Mouse (Mus musculus) cerebellum, adult 8-10 months (tissue): ENCODE results near the gene Fam32a.

Experiments used
- DNase-seq: peaks from one replicate; pipeline ENCODE4 v3.0.0; 2022

Gene Fam32a

DNA sequence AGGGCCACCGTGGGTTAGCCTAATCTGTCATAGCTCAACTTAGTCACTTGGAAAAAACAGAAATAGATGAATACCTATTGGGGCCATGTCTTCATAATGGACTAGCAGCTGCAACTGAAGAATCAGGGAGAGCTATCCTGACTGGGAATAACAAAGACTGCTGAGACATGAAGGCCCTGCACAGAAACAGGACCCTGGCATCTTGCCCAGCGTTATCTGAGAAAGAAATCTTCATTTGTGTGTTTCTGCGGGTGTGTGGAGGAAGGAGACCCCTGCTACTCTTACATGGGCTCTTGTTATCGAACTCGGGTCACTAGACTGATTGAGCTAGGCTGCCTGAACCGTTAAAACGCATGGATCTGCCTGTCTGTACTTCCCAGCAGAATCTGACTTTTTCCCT lies 21.4 kb downstream of the Fam32a start:
- peak; percentile 28 for DNase-seq

DNA sequence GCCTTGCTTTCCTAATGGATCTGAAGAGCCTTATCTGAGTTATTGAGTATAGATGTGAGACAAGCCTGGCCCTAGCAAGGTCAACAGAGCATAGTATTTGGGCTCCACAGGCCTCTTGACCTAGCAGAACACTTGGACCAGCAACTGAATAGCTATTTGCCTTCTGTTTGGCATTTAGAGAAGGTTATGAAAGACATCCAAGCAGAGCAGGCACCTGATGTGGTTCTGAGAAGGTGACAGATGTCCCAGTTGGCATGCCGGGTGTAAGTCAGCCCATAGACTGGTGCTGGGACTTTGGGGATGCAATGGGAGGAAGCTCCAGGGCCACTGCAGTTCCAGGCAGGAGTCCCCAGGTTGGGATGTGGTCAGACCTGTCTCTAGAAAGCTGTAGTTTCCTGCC lies 22.7 kb downstream of the Fam32a start:
- DNase-seq, result no peak

DNA sequence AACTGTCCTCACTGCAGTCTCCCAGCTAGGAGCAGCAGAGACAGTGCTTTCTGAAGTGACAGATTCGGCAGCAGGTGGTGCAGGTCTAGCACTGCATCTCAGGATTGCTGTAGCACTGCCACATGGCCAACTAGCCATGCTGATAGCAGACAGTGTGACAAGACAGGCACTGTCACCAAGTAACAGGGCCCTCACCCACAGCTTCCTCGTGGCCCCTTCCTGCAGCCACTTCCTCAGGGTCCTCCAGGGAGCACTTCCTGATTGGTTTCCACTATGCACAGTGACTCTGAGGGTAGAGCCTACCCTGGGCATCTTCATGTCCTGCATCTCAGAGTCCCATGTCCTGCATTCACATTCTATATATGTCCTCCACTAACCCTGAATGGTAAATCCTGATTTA lies 25.1 kb downstream of the Fam32a start:
- DNase-seq, result no peak

DNA sequence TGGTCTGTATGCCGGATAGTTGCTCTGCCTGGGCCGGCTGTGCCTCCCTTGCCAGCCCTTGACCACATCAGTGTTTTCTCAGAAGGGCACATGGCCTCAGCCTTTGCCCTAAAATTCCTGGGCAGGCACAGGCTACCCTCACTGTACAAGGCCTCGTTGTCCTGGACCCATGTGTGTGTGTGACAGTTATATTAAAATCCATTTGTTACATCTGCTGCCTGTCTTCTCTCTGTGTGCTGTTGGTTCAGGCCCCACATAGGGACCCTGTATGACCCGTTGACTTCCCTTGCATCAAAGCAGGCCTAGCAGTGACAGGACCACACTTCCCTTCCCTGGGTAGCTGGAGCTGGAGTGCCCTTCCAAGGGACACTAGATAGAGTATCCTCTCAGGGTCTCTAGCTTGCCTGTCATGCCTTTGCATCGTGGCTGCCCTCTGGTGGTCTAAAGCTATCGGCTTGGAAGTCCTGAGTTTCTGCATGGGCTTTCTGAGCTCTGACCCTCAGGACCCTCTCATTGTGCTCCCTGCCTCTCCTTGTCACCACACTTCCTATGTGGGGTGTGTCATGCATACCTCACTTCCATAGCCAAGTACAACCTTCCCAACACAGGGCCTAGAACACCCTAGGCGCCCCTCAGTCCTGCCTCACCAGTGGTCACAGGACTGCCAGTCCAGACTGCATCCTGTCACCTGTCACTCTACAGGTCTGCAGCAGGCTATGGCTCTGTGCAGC lies 37.8 kb downstream of the Fam32a start:
- no peak for DNase-seq

GRCm38 (mm10) chr8:72257902-72258238 lies 38.3 kb downstream of the Fam32a start:
- DNase-seq, result no peak

GRCm38 (mm10) chr8:72259862-72260261 lies 40.3 kb downstream of the Fam32a start:
- no peak for DNase-seq

DNA sequence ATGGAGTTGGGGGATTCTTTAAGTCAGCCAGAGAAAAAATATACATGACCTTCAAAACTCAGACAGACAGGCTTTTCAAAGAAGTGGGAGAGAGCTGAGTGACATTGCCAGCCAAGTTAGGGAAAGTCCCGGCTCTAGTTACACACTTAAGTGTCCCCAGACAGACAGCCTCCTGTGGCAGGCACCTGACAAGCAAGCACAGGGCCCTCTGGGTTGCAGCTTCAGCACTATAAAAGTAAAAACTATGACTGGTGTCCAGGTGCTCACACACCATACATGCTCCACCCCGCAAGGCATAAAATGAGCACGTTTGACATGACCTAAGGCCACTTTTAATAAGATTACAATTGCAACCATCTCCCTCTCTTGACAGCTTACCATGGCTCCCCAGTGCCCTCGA lies 41.1 kb downstream of the Fam32a start:
- DNase-seq, result no peak

DNA sequence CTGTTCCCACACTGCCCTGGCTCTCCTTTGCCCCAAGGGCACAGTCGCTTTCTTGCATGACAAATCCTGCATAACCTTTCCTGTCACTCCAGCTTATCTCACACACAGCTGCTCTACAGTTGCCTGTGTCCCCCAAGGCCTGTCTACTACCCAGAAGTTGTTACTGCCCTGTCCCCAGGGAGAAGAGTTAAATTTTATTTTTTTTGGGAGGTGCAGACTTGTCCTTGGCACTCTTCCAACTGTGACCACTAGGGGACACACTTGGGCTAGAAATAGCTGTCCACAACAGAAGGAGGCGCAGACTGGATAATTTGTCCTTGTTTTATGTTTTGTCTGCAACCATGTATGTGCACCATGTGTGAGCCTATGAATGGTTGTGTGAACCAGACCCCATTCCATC lies 41.5 kb downstream of the Fam32a start:
- peak; percentile 26 for DNase-seq

DNA sequence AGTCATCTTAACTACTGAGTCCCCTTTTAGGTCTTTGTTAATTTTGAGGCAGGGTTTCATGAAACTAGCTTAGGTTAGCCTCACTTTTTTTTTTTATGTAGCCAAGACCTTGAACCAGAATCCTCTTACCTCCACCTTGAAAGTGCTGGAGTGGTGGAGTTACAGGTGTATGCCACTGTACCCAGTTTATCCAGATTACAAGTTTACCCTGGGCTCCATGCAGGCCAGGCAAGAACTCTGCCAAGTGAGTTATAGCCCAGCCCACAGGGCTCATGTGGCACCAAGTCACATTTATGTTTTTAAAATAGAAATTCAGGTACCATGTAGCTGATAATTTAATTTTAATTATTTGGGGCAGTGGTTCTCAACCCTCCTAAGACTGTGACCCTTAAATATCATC lies 41.9 kb downstream of the Fam32a start:
- DNase-seq, result no peak

DNA sequence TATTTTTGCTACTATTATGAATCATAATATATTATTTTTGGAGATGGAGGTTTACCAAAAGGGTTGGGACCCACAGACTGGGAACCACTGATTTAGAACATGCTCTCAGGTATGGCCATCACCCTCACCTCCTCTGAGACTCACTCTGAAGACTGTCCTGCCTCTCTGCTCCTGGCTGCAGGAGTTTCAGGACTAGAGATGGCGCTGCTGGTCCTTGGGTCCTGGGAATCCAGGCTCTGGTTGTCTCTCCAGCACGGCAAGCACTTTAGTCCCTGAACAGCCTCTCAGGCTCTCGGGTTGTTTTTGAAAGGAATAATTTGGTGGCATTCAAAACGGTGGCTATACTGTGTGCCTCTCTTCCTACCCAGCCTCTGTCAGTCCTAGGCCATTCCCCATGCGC lies 42.3 kb downstream of the Fam32a start:
- DNase-seq, result no peak

- DNase-seq, result no peak
Observed at GRCm38 (mm10) chr8:72262756-72263155, 43.2 kb downstream of the Fam32a start.

DNA sequence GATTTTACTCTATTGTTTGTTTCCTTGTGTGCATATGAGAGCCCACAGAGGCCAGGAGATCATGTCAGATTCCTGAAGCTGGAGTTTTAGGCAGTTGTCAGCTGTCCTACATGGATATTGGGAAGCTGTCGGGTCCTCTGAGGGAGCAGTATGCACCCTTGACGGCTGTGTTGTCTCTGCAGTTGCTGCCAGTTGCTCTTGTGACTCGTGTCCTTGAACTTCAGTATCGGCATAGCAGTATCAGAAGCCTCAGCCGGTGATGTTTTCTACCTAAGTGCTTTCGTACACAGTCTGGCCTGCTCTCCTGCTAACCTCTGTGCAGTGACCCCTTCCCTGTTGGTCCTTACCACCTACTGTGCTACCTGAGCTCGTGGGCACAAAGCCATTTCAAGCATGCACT lies 43.9 kb downstream of the Fam32a start:
- DNase-seq, result no peak

GRCm38 (mm10) chr8:72265342-72265741 lies 45.8 kb downstream of the Fam32a start:
- DNase-seq, result no peak

DNA sequence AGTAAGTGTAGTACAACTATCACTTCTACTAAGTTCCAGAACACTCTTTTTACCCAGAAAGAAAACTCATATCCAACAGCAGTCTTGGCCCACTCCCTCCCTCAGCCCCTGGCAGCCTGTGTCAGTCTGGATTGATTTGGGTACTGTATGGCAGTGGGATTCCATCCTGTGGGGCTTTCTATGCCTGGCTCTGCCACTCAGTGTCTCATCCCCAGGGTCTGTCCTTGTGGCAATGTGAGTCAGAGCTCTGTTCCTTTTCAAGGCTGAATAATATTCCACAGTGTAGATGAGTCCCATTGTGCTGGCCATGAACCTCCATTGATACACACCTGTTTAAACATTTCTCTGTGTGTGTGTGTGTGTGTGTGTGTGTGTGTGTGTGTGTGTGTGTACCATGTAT lies 47.1 kb downstream of the Fam32a start:
- DNase-seq, result no peak

DNA sequence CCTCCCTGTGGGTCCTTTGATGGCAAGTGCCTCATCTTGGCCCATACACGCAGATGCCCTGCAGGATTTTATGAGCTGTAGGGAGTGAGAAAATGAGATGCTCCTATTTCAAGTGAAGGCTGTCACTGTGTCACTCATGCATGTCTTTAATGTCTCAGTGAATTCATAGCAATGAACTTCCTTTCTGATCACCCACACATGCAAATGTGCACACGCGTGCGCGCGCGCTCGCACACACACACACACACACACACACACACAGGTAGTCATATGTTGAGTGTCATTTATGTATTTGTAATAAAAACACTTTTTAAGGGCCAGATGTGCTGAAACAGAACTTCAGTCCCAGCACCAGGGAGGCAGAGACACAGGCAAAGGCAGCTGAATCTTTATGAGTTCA lies 47.6 kb downstream of the Fam32a start:
- no peak for DNase-seq

GRCm38 (mm10) chr8:72268356-72268755 lies 48.8 kb downstream of the Fam32a start:
- DNase-seq, result no peak

DNA sequence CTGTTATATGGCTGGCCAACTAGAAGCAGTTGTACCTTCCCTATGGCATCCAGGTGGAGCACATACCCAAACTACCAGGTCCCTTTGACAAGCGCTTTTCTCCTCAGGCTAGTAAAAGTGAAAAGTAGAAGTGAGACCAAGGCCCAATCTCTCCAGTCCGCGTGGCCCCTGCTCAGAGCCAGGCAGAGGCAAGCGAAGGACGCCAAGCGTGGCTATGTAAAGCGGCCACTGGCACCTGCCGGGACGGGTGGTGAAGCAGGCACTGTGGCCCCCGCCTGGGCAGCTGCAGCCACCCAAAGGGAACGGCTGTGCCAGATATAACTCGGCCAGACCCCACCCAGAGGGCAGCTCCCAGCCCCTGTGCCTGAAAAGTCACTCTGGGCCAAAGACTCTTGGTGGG lies 51.1 kb downstream of the Fam32a start:
- no peak for DNase-seq

GRCm38 (mm10) chr8:72271051-72271660 lies 51.6 kb downstream of the Fam32a start:
- DNase-seq, result no peak

GRCm38 (mm10) chr8:72271691-72272090 lies 52.2 kb downstream of the Fam32a start:
- DNase-seq, result no peak

GRCm38 (mm10) chr8:72272361-72272760 lies 52.8 kb downstream of the Fam32a start:
- DNase-seq, result no peak

DNA sequence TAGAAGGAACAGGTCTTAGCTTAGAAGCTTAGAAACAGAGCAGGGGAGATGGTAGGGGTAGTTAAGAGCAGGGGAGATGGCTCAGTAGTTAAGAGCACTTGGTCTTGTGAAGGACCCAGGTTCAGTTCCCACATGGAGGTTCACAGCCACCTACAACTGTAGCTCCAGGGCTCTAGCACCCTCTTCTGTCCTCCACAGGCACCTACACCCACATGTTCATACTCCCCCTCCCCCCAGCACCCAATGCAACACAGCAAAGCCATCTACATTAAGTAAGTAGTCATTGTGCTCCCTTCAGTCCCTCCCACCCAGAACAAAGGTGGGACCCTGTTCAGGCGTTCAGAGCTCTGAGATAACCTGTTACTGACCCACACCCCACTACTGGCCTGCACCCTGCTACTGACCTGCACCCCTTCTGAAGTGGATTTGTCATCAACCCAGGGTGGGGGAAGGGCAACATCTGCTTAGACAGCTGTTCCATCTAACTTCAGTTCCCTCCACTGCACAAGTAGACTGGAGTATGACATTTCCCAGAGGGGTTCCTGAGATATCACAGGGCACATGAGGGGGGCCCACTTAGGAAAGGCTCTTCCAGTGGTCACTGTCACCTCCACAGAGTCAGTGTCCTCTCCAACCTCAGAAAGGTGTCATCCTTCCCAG lies 53.7 kb downstream of the Fam32a start:
- no peak for DNase-seq

DNA sequence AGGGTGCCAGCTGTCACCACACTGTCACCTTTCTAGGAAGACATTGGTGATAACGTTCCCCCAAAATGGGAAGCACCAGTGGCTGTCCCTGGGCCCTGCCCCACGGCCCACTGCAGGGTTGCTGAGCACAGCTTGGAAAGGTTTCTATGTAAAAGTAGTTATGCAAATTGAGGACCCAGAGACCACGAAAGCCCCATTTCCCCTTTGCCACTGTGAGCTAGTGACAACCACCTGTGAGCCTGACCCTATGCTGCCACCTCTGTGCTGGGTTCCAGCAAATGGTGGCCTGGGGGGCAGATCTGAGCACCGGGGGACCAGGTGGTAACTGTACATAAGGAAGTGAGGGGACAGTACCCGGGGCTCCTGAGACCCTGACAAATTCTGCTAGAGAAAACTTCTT lies 54.3 kb downstream of the Fam32a start:
- no peak for DNase-seq
